Mouse (Mus musculus): ENCODE measurements around the gene Ankrd49.

The Ankrd49 gene

DNA sequence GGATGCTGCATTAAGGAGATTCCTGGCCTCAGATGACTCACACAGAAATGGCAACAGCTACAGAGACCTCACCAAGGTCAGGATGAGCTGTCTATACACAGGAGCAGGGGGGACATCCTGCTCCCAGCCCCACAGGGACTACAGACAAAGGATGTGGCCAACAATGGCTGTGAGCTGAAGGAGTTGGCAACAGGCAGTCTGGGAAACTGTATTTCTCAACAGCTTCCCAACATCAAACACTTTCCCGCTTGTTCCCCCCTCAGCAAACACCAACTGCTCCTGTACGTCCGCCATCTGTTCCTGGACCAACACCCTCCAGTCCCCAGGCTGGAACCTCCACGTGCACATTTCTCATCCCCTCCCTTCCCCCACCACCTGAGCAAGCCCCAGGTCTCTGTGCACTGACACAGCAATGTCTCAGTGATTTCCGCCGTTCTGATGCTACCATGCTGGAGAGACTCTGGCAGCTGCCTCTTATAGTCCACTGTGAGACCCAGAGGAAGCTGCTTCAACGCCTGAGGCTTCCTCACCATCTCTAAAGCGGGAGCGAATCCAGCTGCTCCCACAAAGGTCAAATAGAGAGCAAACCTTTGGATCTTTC lies 53.6 kb downstream of the Ankrd49 start:
- no peak for TF ChIP-seq CTCF (conservative IDR thresholded peaks at IDR 0.05; ENCODE audit: low read length)
- no peak for TF ChIP-seq POU5F1 (IDR thresholded peaks at IDR 0.05; ENCODE audit: borderline replicate concordance, low read length)
- no peak for TF ChIP-seq NANOG (IDR thresholded peaks at IDR 0.05; ENCODE audit: borderline replicate concordance, low read length)
- peak overlapping the region; percentile 51 for H3K4me3 ChIP-seq (replicated peaks; ENCODE audit: low read length)

More for the DNA sequence above, 53.6 kb downstream of the Ankrd49 start:
- Histone ChIP-seq H3K4me1 (replicated peaks; ENCODE audit: low read depth, low read length) (peaks cover 27% of the 10 kb centered on the region), H3K27me3 (ENCODE audit: insufficient read depth, low read length) (peaks cover 6% of the 10 kb centered on the region; the same call in 1 of the 2 replicates), H3K9me3 (ENCODE audit: low read length) (no peaks in the 10 kb centered on the region), H3K36me3 (ENCODE audit: insufficient read depth, low read length) (0 out of 2 replicates have a peak, but pooled peaks cover 4% of the 10 kb centered on the region)
